ENCODE assay signal across 9 mouse cellular contexts in genomic region chr10:60209237-60209636, GRCm38 (mm10). TPM values are rescaled to one million over a fixed set of nuclear protein-coding genes. Genes with fewer than 3 reads are reported as not detected.
DNase-seq lines count a peak whose midpoint lies in the region; ATAC-seq lines count a peak whose summit lies in the region.
"Had no signal": no experiment of that assay in that cellular context is flagged by ENCODE, and none has a peak within 500 bp of the region (broad histone marks: within the 10 kb centered on the region; RNA-seq: fewer than 3 reads in every experiment).

No protein-coding gene starts in this region.

- H3K27ac ChIP-seq in midbrain, embryonic 10.5 days (replicated peaks), result peak overlapping the region; percentile 39; the same call in 1 of the 2 replicates
- no peak overlapping the region for H3K27ac ChIP-seq in midbrain, embryonic 16.5 days (ENCODE audit: low read length)
- no peak overlapping the region for H3K27ac ChIP-seq in forebrain, embryonic 16.5 days (ENCODE audit: low read length)
- H3K27ac ChIP-seq in limb, embryonic 10.5 days, result peak overlapping the region; percentile 50; the same call in 1 of the 2 replicates

- no peak for DNase-seq in midbrain, embryonic 10.5 days (ENCODE audit: low spot score)
- peak; percentile 93 to 94 for DNase-seq in adrenal gland, postnatal 36 days
- peak; percentile 92 for DNase-seq in heart, postnatal 4 days
- DNase-seq in limb, embryonic 10.5 days (ENCODE audit: low spot score), result no peak
- no peak for DNase-seq in yolk sac, embryonic 10.5 days (ENCODE audit: low spot score)

- H3K36me3 ChIP-seq in midbrain, embryonic 10.5 days, result no peaks in the 10 kb centered on the region
- no peaks in the 10 kb centered on the region for H3K36me3 ChIP-seq in midbrain, embryonic 16.5 days (ENCODE audit: control insufficient read depth, insufficient read depth, low read length)
- no peaks in the 10 kb centered on the region for H3K36me3 ChIP-seq in forebrain, embryonic 16.5 days (ENCODE audit: control insufficient read depth, insufficient read depth)
- H3K36me3 ChIP-seq in limb, embryonic 10.5 days, result no peaks in the 10 kb centered on the region
- H3K36me3 ChIP-seq: G1E had no signal

- H3K9me3 ChIP-seq in midbrain, embryonic 10.5 days (replicated peaks), result no peaks in the 10 kb centered on the region
- no peaks in the 10 kb centered on the region for H3K9me3 ChIP-seq in midbrain, embryonic 16.5 days (replicated peaks; ENCODE audit: control insufficient read depth, low read length, poor library complexity, severe bottlenecking)
- no peaks in the 10 kb centered on the region for H3K9me3 ChIP-seq in forebrain, embryonic 16.5 days (ENCODE audit: control insufficient read depth, low read length)
- no peaks in the 10 kb centered on the region for H3K9me3 ChIP-seq in limb, embryonic 10.5 days (replicated peaks)
- H3K9me3 ChIP-seq: G1E had no signal

- WGBS in midbrain, embryonic 10.5 days, result 73% methylated on average over 5 of the region's 5 CpGs
- 49% methylated on average over 5 of the region's 5 CpGs for WGBS in midbrain, embryonic 16.5 days
- WGBS in forebrain, embryonic 16.5 days, result 18% methylated on average over 5 of the region's 5 CpGs
- WGBS in limb, embryonic 10.5 days, result 69% methylated on average over 5 of the region's 5 CpGs

- no peak; the same call in 1 of the 2 replicates for ATAC-seq in midbrain, embryonic 16.5 days
- ATAC-seq in forebrain, embryonic 16.5 days, result peak; percentile 60; the same call in 1 of the 2 replicates
- no peak for ATAC-seq in monocyte, adult 5-6 weeks (replicated peaks; ENCODE audit: insufficient number of reproducible peaks, low FRiP score, low TSS enrichment, poor library complexity, severe bottlenecking)

- no peak overlapping the region for H3K4me2 ChIP-seq in midbrain, embryonic 16.5 days (ENCODE audit: low read length)
- no peak overlapping the region for H3K4me2 ChIP-seq in forebrain, embryonic 16.5 days (ENCODE audit: low read length)

- H3K4me1 ChIP-seq in midbrain, embryonic 10.5 days, result peaks cover 34% of the 10 kb centered on the region
- peaks cover 9% of the 10 kb centered on the region; the same call in 1 of the 2 replicates for H3K4me1 ChIP-seq in midbrain, embryonic 16.5 days (ENCODE audit: control insufficient read depth, insufficient read depth, low read length)
- peaks cover 30% of the 10 kb centered on the region for H3K4me1 ChIP-seq in forebrain, embryonic 16.5 days (replicated peaks; ENCODE audit: control insufficient read depth, insufficient read depth, low read length)
- H3K4me1 ChIP-seq in limb, embryonic 10.5 days, result peaks cover 19% of the 10 kb centered on the region

- H3K27me3 ChIP-seq in midbrain, embryonic 10.5 days (ENCODE audit: low read depth, poor library complexity, severe bottlenecking), result no peaks in the 10 kb centered on the region
- H3K27me3 ChIP-seq in midbrain, embryonic 16.5 days (ENCODE audit: control insufficient read depth, insufficient read depth, low read depth, low read length), result no peaks in the 10 kb centered on the region
- H3K27me3 ChIP-seq in forebrain, embryonic 16.5 days (replicated peaks; ENCODE audit: control insufficient read depth, insufficient read depth, low read length), result no peaks in the 10 kb centered on the region
- no peaks in the 10 kb centered on the region for H3K27me3 ChIP-seq in limb, embryonic 10.5 days (ENCODE audit: low read depth, poor library complexity, severe bottlenecking)

- H3K4me3 ChIP-seq in midbrain, embryonic 10.5 days, result no peak overlapping the region
- H3K4me3 ChIP-seq in midbrain, embryonic 16.5 days (ENCODE audit: low read depth, low read length), result no peak overlapping the region
- H3K4me3 ChIP-seq in forebrain, embryonic 16.5 days (replicated peaks; ENCODE audit: low read length), result no peak overlapping the region
- no peak overlapping the region for H3K4me3 ChIP-seq in limb, embryonic 10.5 days

- no peak overlapping the region for H3K9ac ChIP-seq in midbrain, embryonic 16.5 days (ENCODE audit: low read depth, low read length)
- H3K9ac ChIP-seq in forebrain, embryonic 16.5 days (replicated peaks; ENCODE audit: low read depth, low read length), result no peak overlapping the region

RNA-seq across cellular contexts. Expression of gene Chst3, which starts 9.8 kb away (rescaled TPM):
- polyA plus RNA-seq in midbrain, embryonic 10.5 days (2016; fragmentation: Nextera tagmentation; extraction: Ambion mirVana), result 2.0 and 2.5 TPM in 2 replicates
- polyA plus RNA-seq in midbrain, embryonic 16.5 days (2015; fragmentation: Nextera tagmentation; extraction: Ambion mirVana), result 0.97 and 1.0 TPM in 2 replicates
- 1 to 10 TPM in 1 of 2 experiments, under 1 TPM in 1; 0.76 to 1.4 TPM for total RNA-seq in adrenal gland, postnatal 36 days (2021)
- 0.83 and 0.90 TPM in 2 replicates for polyA plus RNA-seq in forebrain, embryonic 16.5 days (2015; fragmentation: Nextera tagmentation; extraction: Ambion mirVana)
- total RNA-seq in heart, postnatal 4 days (2021), result 1 to 10 TPM; 1.6 to 2.4 TPM
- polyA plus RNA-seq in limb, embryonic 10.5 days (2016; fragmentation: Nextera tagmentation; extraction: Ambion mirVana), result 1.4 and 2.0 TPM in 2 replicates
- total RNA-seq in monocyte, adult 5-6 weeks (2017), result 6.9 to 10.5 TPM (median 8.1 TPM) in 3 replicates
- polyA plus RNA-seq: G1E had no signal

Comparison
In these comparisons a context has a peak if more than half of its experiments do, and no peak if none do; other contexts are left out.
1. H3K27ac ChIP-seq: peak in midbrain, embryonic 10.5 days (single experiment) and limb, embryonic 10.5 days (single experiment); none in midbrain, embryonic 16.5 days (single experiment) and forebrain, embryonic 16.5 days (single experiment).
2. DNase-seq: peak in adrenal gland, postnatal 36 days (2 of 2) and heart, postnatal 4 days (single experiment); none in midbrain, embryonic 10.5 days (single experiment), limb, embryonic 10.5 days (single experiment) and yolk sac, embryonic 10.5 days (single experiment).